ENCODE assay signal across 8 mouse cellular contexts in the genomic region with DNA sequence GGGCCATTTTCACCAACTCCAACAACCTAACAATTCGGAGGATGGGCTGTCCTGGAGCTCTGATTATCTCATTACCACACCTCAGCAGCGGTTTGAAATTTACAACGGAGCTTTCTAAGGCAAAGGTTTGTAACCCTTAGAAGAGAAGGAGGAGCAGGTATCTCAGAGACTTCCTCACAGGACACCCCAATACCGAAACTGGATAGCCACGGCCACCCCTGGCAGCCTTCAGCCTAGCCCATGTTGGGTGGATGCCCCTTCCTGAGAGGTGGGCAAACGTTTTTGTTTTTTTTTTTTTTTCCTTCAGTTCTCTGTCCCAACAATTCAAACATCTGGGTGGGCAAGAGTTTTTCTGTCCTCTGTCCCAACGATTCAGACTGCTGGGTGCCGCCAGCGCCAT. TPM values are rescaled to one million over a fixed set of nuclear protein-coding genes. Genes with fewer than 3 reads are reported as not detected.
DNase-seq lines count a peak whose midpoint lies in the region; ATAC-seq and TF ChIP-seq lines count a peak whose summit lies in the region.

No protein-coding gene starts in this region.

- H3K9me3 ChIP-seq in embryonic facial prominence, embryonic 15.5 days (replicated peaks) = no peaks in the 10 kb centered on the region
- no peaks in the 10 kb centered on the region for H3K9me3 ChIP-seq in intestine, postnatal 0 days (ENCODE audit: control insufficient read depth)
- H3K9me3 ChIP-seq in neural tube, embryonic 12.5 days = no peaks in the 10 kb centered on the region

- H3K36me3 ChIP-seq in embryonic facial prominence, embryonic 15.5 days = no peaks in the 10 kb centered on the region
- H3K36me3 ChIP-seq in intestine, postnatal 0 days (ENCODE audit: control insufficient read depth, insufficient read depth) = no peaks in the 10 kb centered on the region
- no peaks in the 10 kb centered on the region for H3K36me3 ChIP-seq in neural tube, embryonic 12.5 days

- H3K9ac ChIP-seq in embryonic facial prominence, embryonic 15.5 days = peak overlapping the region; percentile 44
- H3K9ac ChIP-seq in intestine, postnatal 0 days (ENCODE audit: low read depth, low read length) = peak overlapping the region; percentile 47
- H3K9ac ChIP-seq in neural tube, embryonic 12.5 days = peak overlapping the region; percentile 61

- DNase-seq in lung, adult 2 months = no peak
- DNase-seq in lung, postnatal 10 days = no peak
- no peak for DNase-seq in spleen, adult 18-20 months
- DNase-seq in retina, postnatal 1 day = no peak

- ATAC-seq in embryonic facial prominence, embryonic 15.5 days (ENCODE audit: insufficient number of reproducible peaks, low FRiP score, low TSS enrichment, low read depth) = no peak
- no peak for ATAC-seq in intestine, postnatal 0 days
- ATAC-seq in neural tube, embryonic 12.5 days (ENCODE audit: low FRiP score, low read depth) = peak; percentile 19
- ATAC-seq in activated CD4-positive, CD25-positive, alpha-beta regulatory T cell, adult 4 months = no peak

- TF ChIP-seq CTCF in lung, adult 2 months (IDR thresholded peaks at IDR 0.05; ENCODE audit: insufficient read depth, low read length) = no peak
- TF ChIP-seq CTCF in intestine, postnatal 0 days (IDR thresholded peaks at IDR 0.05; ENCODE audit: low read depth) = no peak

- H3K4me3 ChIP-seq in lung, adult 2 months (replicated peaks; ENCODE audit: extremely low read depth, low read depth, low read length) = peak overlapping the region; percentile 72
- peak overlapping the region; percentile 60 for H3K4me3 ChIP-seq in embryonic facial prominence, embryonic 15.5 days (replicated peaks)
- H3K4me3 ChIP-seq in intestine, postnatal 0 days (ENCODE audit: low read depth, low read length) = peak overlapping the region; percentile 52
- H3K4me3 ChIP-seq in neural tube, embryonic 12.5 days = peak overlapping the region; percentile 50

- peak overlapping the region; percentile 73; the same call in 1 of the 2 replicates for H3K27ac ChIP-seq in embryonic facial prominence, embryonic 15.5 days (replicated peaks)
- no peak overlapping the region for H3K27ac ChIP-seq in intestine, postnatal 0 days (ENCODE audit: low read depth, low read length)
- H3K27ac ChIP-seq in neural tube, embryonic 12.5 days = no peak overlapping the region

- TF ChIP-seq POLR2A in lung, adult 2 months (IDR thresholded peaks at IDR 0.05; ENCODE audit: borderline replicate concordance, extremely low read depth, low read depth, low read length) = no peak

- 12% methylated on average over 9 of the region's 9 CpGs for WGBS in lung, adult 2 months
- WGBS in embryonic facial prominence, embryonic 15.5 days = 13% methylated on average over 9 of the region's 9 CpGs
- 12% methylated on average over 9 of the region's 9 CpGs for WGBS in intestine, postnatal 0 days
- 20% methylated on average over 9 of the region's 9 CpGs for WGBS in neural tube, embryonic 12.5 days

- H3K27me3 ChIP-seq in embryonic facial prominence, embryonic 15.5 days = no peaks in the 10 kb centered on the region
- no peaks in the 10 kb centered on the region for H3K27me3 ChIP-seq in intestine, postnatal 0 days (replicated peaks; ENCODE audit: control insufficient read depth, insufficient read depth, low read length)
- no peaks in the 10 kb centered on the region for H3K27me3 ChIP-seq in neural tube, embryonic 12.5 days (replicated peaks)

- peak overlapping the region; percentile 89 for H3K4me2 ChIP-seq in embryonic facial prominence, embryonic 15.5 days (replicated peaks)
- peak overlapping the region; percentile 88 for H3K4me2 ChIP-seq in intestine, postnatal 0 days (replicated peaks; ENCODE audit: low read depth)
- H3K4me2 ChIP-seq in neural tube, embryonic 12.5 days (replicated peaks) = peak overlapping the region; percentile 71

- H3K4me1 ChIP-seq in lung, adult 2 months (ENCODE audit: control insufficient read depth, insufficient read depth, low read length) = peaks cover 2% of the 10 kb centered on the region; the same call in 1 of the 2 replicates
- peaks cover 17% of the 10 kb centered on the region for H3K4me1 ChIP-seq in embryonic facial prominence, embryonic 15.5 days
- peaks cover 3% of the 10 kb centered on the region; the same call in 1 of the 2 replicates for H3K4me1 ChIP-seq in intestine, postnatal 0 days (replicated peaks; ENCODE audit: control insufficient read depth, insufficient read depth, low read length)
- H3K4me1 ChIP-seq in neural tube, embryonic 12.5 days = no peaks in the 10 kb centered on the region

RNA-seq across cellular contexts. Expression of a gene that starts 0.4 kb away (rescaled TPM):
- polyA plus RNA-seq in lung, adult 2 months (2012; rRNA removed) = 12.6 and 12.8 TPM in 2 replicates
- polyA plus RNA-seq in embryonic facial prominence, embryonic 15.5 days (2015; fragmentation: Nextera tagmentation; extraction: Ambion mirVana) = 89.0 and 91.4 TPM in 2 replicates
- 86.9 and 96.2 TPM in 2 replicates for polyA plus RNA-seq in intestine, postnatal 0 days (2015; fragmentation: Nextera tagmentation; extraction: Ambion mirVana)
- polyA plus RNA-seq in neural tube, embryonic 12.5 days (2016; fragmentation: Nextera tagmentation; extraction: Ambion mirVana) = 56.4 and 59.2 TPM in 2 replicates
- 1 to 10 TPM; 8.5 to 9.2 TPM for polyA plus RNA-seq in activated CD4-positive, CD25-positive, alpha-beta regulatory T cell, adult 4 months (2017; shearing (Covaris generic))

RNA-seq across cellular contexts. Expression of a gene that starts 46.5 kb away (rescaled TPM):
- 82.2 and 94.2 TPM in 2 replicates for polyA plus RNA-seq in lung, adult 2 months (2012; rRNA removed)
- polyA plus RNA-seq in embryonic facial prominence, embryonic 15.5 days (2015; fragmentation: Nextera tagmentation; extraction: Ambion mirVana) = 84.7 and 86.6 TPM in 2 replicates
- 30.5 and 33.3 TPM in 2 replicates for polyA plus RNA-seq in intestine, postnatal 0 days (2015; fragmentation: Nextera tagmentation; extraction: Ambion mirVana)
- 99.6 and 99.7 TPM in 2 replicates for polyA plus RNA-seq in neural tube, embryonic 12.5 days (2016; fragmentation: Nextera tagmentation; extraction: Ambion mirVana)
- polyA plus RNA-seq in activated CD4-positive, CD25-positive, alpha-beta regulatory T cell, adult 4 months (2017; shearing (Covaris generic)) = 10 to 100 TPM; 56.8 to 58.3 TPM

RNA-seq across cellular contexts. Expression of a gene that starts 55.9 kb away (rescaled TPM):
- polyA plus RNA-seq in lung, adult 2 months (2012; rRNA removed) = 0.15 TPM in 1 of 2 replicates, not detected in the other
- 0.71 and 1.5 TPM in 2 replicates for polyA plus RNA-seq in embryonic facial prominence, embryonic 15.5 days (2015; fragmentation: Nextera tagmentation; extraction: Ambion mirVana)
- polyA plus RNA-seq in intestine, postnatal 0 days (2015; fragmentation: Nextera tagmentation; extraction: Ambion mirVana) = not detected in 2 replicates
- 0.34 TPM in 1 of 2 replicates, not detected in the other for polyA plus RNA-seq in neural tube, embryonic 12.5 days (2016; fragmentation: Nextera tagmentation; extraction: Ambion mirVana)
- not detected for polyA plus RNA-seq in activated CD4-positive, CD25-positive, alpha-beta regulatory T cell, adult 4 months (2017; shearing (Covaris generic))

RNA-seq across cellular contexts. Expression of a gene that starts 59.6 kb away (rescaled TPM):
- polyA plus RNA-seq in lung, adult 2 months (2012; rRNA removed) = 0.16 and 0.19 TPM in 2 replicates
- 0.28 and 0.39 TPM in 2 replicates for polyA plus RNA-seq in embryonic facial prominence, embryonic 15.5 days (2015; fragmentation: Nextera tagmentation; extraction: Ambion mirVana)
- polyA plus RNA-seq in intestine, postnatal 0 days (2015; fragmentation: Nextera tagmentation; extraction: Ambion mirVana) = not detected in 2 replicates
- polyA plus RNA-seq in neural tube, embryonic 12.5 days (2016; fragmentation: Nextera tagmentation; extraction: Ambion mirVana) = not detected in 2 replicates
- not detected for polyA plus RNA-seq in activated CD4-positive, CD25-positive, alpha-beta regulatory T cell, adult 4 months (2017; shearing (Covaris generic))
